In the genomic region with DNA sequence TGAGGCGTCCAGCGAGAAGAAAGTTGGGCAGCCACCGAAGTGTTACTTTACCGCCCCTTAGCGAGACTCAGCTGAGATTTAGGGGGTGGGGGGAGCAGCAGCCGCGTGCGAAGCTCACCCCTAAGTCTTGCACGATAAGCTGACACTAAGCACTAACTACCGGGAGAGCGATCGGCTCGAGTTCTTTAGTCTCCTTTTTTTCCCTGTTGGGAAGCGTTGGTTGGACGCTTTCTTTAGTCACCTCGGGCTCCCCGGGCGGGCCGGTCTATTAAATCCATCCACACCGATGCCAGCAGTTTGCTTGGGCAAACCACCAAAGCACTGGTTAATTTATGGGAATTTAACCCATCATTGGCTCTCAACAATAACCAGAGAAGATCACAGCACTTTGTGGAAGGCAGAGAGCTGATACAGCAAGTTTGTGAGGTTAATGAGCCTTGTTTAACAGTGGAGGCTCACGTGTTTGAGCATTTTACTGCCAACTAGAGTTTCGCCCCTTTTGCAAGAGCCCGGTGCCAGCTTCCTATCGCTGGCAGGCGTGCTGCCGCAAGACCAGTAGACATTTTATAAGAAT, we compare ENCODE assay signal across 8 mouse cellular contexts. TPM values are rescaled to one million over a fixed set of nuclear protein-coding genes. Genes with fewer than 3 reads are reported as not detected.
DNase-seq lines count a peak whose midpoint lies in the region; ATAC-seq and TF ChIP-seq lines count a peak whose summit lies in the region.

No protein-coding gene starts in this region.

- H3K4me3 ChIP-seq in cortical plate, adult 2 months (ENCODE audit: insufficient read depth, low read length), result peak overlapping the region; percentile 40
- H3K4me3 ChIP-seq in heart, embryonic 12.5 days, result peak overlapping the region; percentile 73
- H3K4me3 ChIP-seq in kidney, embryonic 14.5 days (ENCODE audit: low read length), result peak overlapping the region; percentile 65
- H3K4me3 ChIP-seq in liver, embryonic 16.5 days (ENCODE audit: low read depth, low read length), result peak overlapping the region; percentile 70
- H3K4me3 ChIP-seq in neural tube, embryonic 13.5 days, result peak overlapping the region; percentile 75

- DNase-seq in CD4-positive, CD25-positive, alpha-beta regulatory T cell, adult 2 months (ENCODE audit: low read depth, low spot score), result peak; percentile 35
- peak; percentile 85 for DNase-seq in Muller cell, postnatal 12 days (ENCODE audit: inconsistent ontology term)

- peak overlapping the region; percentile 94 for H3K9ac ChIP-seq in heart, embryonic 12.5 days
- peak overlapping the region; percentile 94 for H3K9ac ChIP-seq in kidney, embryonic 14.5 days (ENCODE audit: low read depth, low read length)
- peak overlapping the region; percentile 70 for H3K9ac ChIP-seq in liver, embryonic 16.5 days (ENCODE audit: low read depth, low read length)
- peak overlapping the region; percentile 87 for H3K9ac ChIP-seq in neural tube, embryonic 13.5 days

- H3K36me3 ChIP-seq in heart, embryonic 12.5 days, result no peaks in the 10 kb centered on the region
- H3K36me3 ChIP-seq in kidney, embryonic 14.5 days (ENCODE audit: control insufficient read depth, insufficient read depth, low read length), result no peaks in the 10 kb centered on the region
- no peaks in the 10 kb centered on the region for H3K36me3 ChIP-seq in liver, embryonic 16.5 days (ENCODE audit: control insufficient read depth, insufficient read depth)
- H3K36me3 ChIP-seq in neural tube, embryonic 13.5 days, result no peaks in the 10 kb centered on the region

- H3K27me3 ChIP-seq in heart, embryonic 12.5 days (replicated peaks), result no peaks in the 10 kb centered on the region
- H3K27me3 ChIP-seq in kidney, embryonic 14.5 days (ENCODE audit: control insufficient read depth, insufficient read depth, low read length), result no peaks in the 10 kb centered on the region
- peaks cover 30% of the 10 kb centered on the region for H3K27me3 ChIP-seq in liver, embryonic 16.5 days (ENCODE audit: control insufficient read depth, insufficient read depth, low read depth, low read length)
- H3K27me3 ChIP-seq in neural tube, embryonic 13.5 days, result peaks cover 55% of the 10 kb centered on the region

- TF ChIP-seq CTCF in cortical plate, adult 2 months (IDR thresholded peaks at IDR 0.05; ENCODE audit: extremely low read depth, insufficient read depth, low read length), result no peak

- H3K27ac ChIP-seq in cortical plate, adult 2 months (ENCODE audit: insufficient read depth, low read length), result peak overlapping the region; percentile 79; the same call in 1 of the 2 replicates
- H3K27ac ChIP-seq in heart, embryonic 12.5 days (ENCODE audit: poor library complexity, severe bottlenecking), result peak overlapping the region; percentile 84
- peak overlapping the region; percentile 94 for H3K27ac ChIP-seq in kidney, embryonic 14.5 days (ENCODE audit: low read depth, low read length)
- H3K27ac ChIP-seq in liver, embryonic 16.5 days (ENCODE audit: low read length), result no peak overlapping the region
- peak overlapping the region; percentile 93 for H3K27ac ChIP-seq in neural tube, embryonic 13.5 days (replicated peaks)

- TF ChIP-seq POLR2A in cortical plate, adult 2 months (IDR thresholded peaks at IDR 0.05; ENCODE audit: extremely low read depth, insufficient read depth, low read length), result no peak

- ATAC-seq in heart, embryonic 12.5 days (ENCODE audit: insufficient number of reproducible peaks, low FRiP score), result 0 out of 2 replicates have a peak, but pooled peaks have one; percentile 7
- ATAC-seq in kidney, embryonic 14.5 days (ENCODE audit: low FRiP score, low TSS enrichment), result peak; percentile 41
- no peak for ATAC-seq in liver, embryonic 16.5 days (ENCODE audit: low read depth)
- ATAC-seq in neural tube, embryonic 13.5 days (ENCODE audit: low read depth), result peak; percentile 54
- no peak for ATAC-seq in erythroid progenitor cell, adult 5-6 weeks (replicated peaks; ENCODE audit: low FRiP score, poor library complexity, severe bottlenecking)

- H3K9me3 ChIP-seq in heart, embryonic 12.5 days (replicated peaks), result no peaks in the 10 kb centered on the region
- H3K9me3 ChIP-seq in kidney, embryonic 14.5 days (ENCODE audit: control insufficient read depth, low read length), result no peaks in the 10 kb centered on the region
- no peaks in the 10 kb centered on the region for H3K9me3 ChIP-seq in liver, embryonic 16.5 days (replicated peaks; ENCODE audit: control insufficient read depth, low read length)
- no peaks in the 10 kb centered on the region for H3K9me3 ChIP-seq in neural tube, embryonic 13.5 days

- 2% methylated on average over 26 of the region's 26 CpGs for WGBS in heart, embryonic 12.5 days
- 1% methylated on average over 26 of the region's 26 CpGs for WGBS in kidney, embryonic 14.5 days
- 3% methylated on average over 26 of the region's 26 CpGs for WGBS in liver, embryonic 16.5 days (ENCODE audit: insufficient replicate concordance)
- 1% methylated on average over 26 of the region's 26 CpGs for WGBS in neural tube, embryonic 13.5 days

- H3K4me1 ChIP-seq in cortical plate, adult 2 months (ENCODE audit: control insufficient read depth, insufficient read depth, low read length), result peaks cover 5% of the 10 kb centered on the region
- H3K4me1 ChIP-seq in heart, embryonic 12.5 days (replicated peaks), result peaks cover 29% of the 10 kb centered on the region
- H3K4me1 ChIP-seq in kidney, embryonic 14.5 days (ENCODE audit: control insufficient read depth, insufficient read depth, low read length), result peaks cover 23% of the 10 kb centered on the region; the same call in 1 of the 2 replicates
- peaks cover 2% of the 10 kb centered on the region for H3K4me1 ChIP-seq in liver, embryonic 16.5 days (ENCODE audit: control insufficient read depth, low read depth, low read length)
- H3K4me1 ChIP-seq in neural tube, embryonic 13.5 days (replicated peaks), result peaks cover 34% of the 10 kb centered on the region

- H3K4me2 ChIP-seq in heart, embryonic 12.5 days, result peak overlapping the region; percentile 85
- peak overlapping the region; percentile 75 for H3K4me2 ChIP-seq in kidney, embryonic 14.5 days (replicated peaks; ENCODE audit: low read depth, low read length)
- H3K4me2 ChIP-seq in liver, embryonic 16.5 days (ENCODE audit: low read depth, low read length), result peak overlapping the region; percentile 82
- peak overlapping the region; percentile 67 for H3K4me2 ChIP-seq in neural tube, embryonic 13.5 days

RNA-seq across cellular contexts. Expression of gene Sntb2, which starts 1.0 kb away (rescaled TPM):
- polyA plus RNA-seq in cortical plate, adult 2 months (2012; rRNA removed), result 8.7 and 9.3 TPM in 2 replicates
- polyA plus RNA-seq in heart, embryonic 12.5 days (2016; fragmentation: Nextera tagmentation; extraction: Ambion mirVana), result 11.5 and 12.2 TPM in 2 replicates
- polyA plus RNA-seq in kidney, embryonic 14.5 days (2014; fragmentation: Nextera tagmentation; extraction: Ambion mirVana), result 18.7 and 19.4 TPM in 2 replicates
- 1.0 and 1.3 TPM in 2 replicates for polyA plus RNA-seq in liver, embryonic 16.5 days (2015; fragmentation: Nextera tagmentation; extraction: Ambion mirVana)
- 7.1 and 8.0 TPM in 2 replicates for polyA plus RNA-seq in neural tube, embryonic 13.5 days (2015; fragmentation: Nextera tagmentation; extraction: Ambion mirVana)
- total RNA-seq in erythroid progenitor cell, adult 5-6 weeks (2015; ENCODE audit: low replicate concordance), result 0.36 and 1.7 TPM in 2 replicates
- total RNA-seq in erythroid progenitor cell, adult 5-6 weeks (2017; ENCODE audit: low replicate concordance), result 0.76 and 0.90 TPM in 2 replicates

RNA-seq across cellular contexts. Expression of gene Utp4, which starts 43.1 kb away (rescaled TPM):
- 30.6 and 31.1 TPM in 2 replicates for polyA plus RNA-seq in cortical plate, adult 2 months (2012; rRNA removed)
- polyA plus RNA-seq in heart, embryonic 12.5 days (2016; fragmentation: Nextera tagmentation; extraction: Ambion mirVana), result 46.6 and 47.0 TPM in 2 replicates
- polyA plus RNA-seq in kidney, embryonic 14.5 days (2014; fragmentation: Nextera tagmentation; extraction: Ambion mirVana), result 72.7 and 92.6 TPM in 2 replicates
- 26.1 and 27.7 TPM in 2 replicates for polyA plus RNA-seq in liver, embryonic 16.5 days (2015; fragmentation: Nextera tagmentation; extraction: Ambion mirVana)
- polyA plus RNA-seq in neural tube, embryonic 13.5 days (2015; fragmentation: Nextera tagmentation; extraction: Ambion mirVana), result 42.2 and 46.9 TPM in 2 replicates
- 13.0 and 18.4 TPM in 2 replicates for total RNA-seq in erythroid progenitor cell, adult 5-6 weeks (2015; ENCODE audit: low replicate concordance)
- 5.9 and 8.9 TPM in 2 replicates for total RNA-seq in erythroid progenitor cell, adult 5-6 weeks (2017; ENCODE audit: low replicate concordance)

Comparison
In these comparisons a context has a peak if more than half of its experiments do, and no peak if none do; other contexts are left out.
1. ATAC-seq: peak in heart, embryonic 12.5 days (single experiment), kidney, embryonic 14.5 days (single experiment) and neural tube, embryonic 13.5 days (single experiment); none in liver, embryonic 16.5 days (single experiment) and erythroid progenitor cell, adult 5-6 weeks (single experiment).
2. Peak in every context shown above with its lines, with median percentiles within 50 percentile points of each other: H3K4me3 ChIP-seq, H3K4me2 ChIP-seq and H3K9ac ChIP-seq.